Mouse (Mus musculus): ENCODE data around the gene Znhit2. TPM values are rescaled to one million over a fixed set of nuclear protein-coding genes. Genes with fewer than 3 reads are reported as not detected.

Znhit2 gene
- total RNA-seq, 2 experiments from 2014 or later, result 32.2 to 35.0 TPM

Small RNAs within 50 kb of the gene (microRNA-seq; reads per million reads assigned to microRNA genes)
- gene Mir6988, result 5.2 to 5.3 reads per million in 2 experiments

Other genes starting within 250 kb of the Znhit2 start
- 10 to 100 TPM; 13.5 to 13.6 TPM for gene Frmd8, start 185.9 kb upstream of the Znhit2 start, total RNA-seq (2021)
- gene Slc25a45, start 183.4 kb upstream of the Znhit2 start, total RNA-seq (2021), result 1 to 10 TPM; 2.3 to 3.2 TPM
- 1 to 10 TPM; 4.1 to 4.2 TPM for gene Tigd3, start 167.0 kb upstream of the Znhit2 start, total RNA-seq (2021)
- 100 to 1,000 TPM in 1 of 2 experiments, 10 to 100 TPM in 1; 90.1 to 102 TPM for gene Dpf2, start 148.2 kb upstream of the Znhit2 start, total RNA-seq (2021)
- gene Cdc42ep2, start 136.4 kb upstream of the Znhit2 start, total RNA-seq (2021), result 1 to 10 TPM; 4.7 to 5.4 TPM
- 1 to 10 TPM; 4.9 to 5.0 TPM for gene Pola2, start 97.0 kb upstream of the Znhit2 start, total RNA-seq (2021)
- not detected for gene Slc22a20, start 75.0 kb upstream of the Znhit2 start, total RNA-seq (2021)
- gene Capn1, start 45.3 kb upstream of the Znhit2 start, total RNA-seq (2021), result 10 to 100 TPM; 27.9 to 28.1 TPM
- 10 to 100 TPM; 41.3 to 41.6 TPM for gene Syvn1, start 14.6 kb upstream of the Znhit2 start, total RNA-seq (2021)
- 10 to 100 TPM; 42.5 to 51.3 TPM for gene Mrpl49, start 3.4 kb upstream of the Znhit2 start, total RNA-seq (2021)
- gene Fau, start 3.3 kb upstream of the Znhit2 start, total RNA-seq (2021), result 100 to 1,000 TPM; 717 to 762 TPM
- gene Tm7sf2, start 7.2 kb downstream of the Znhit2 start, total RNA-seq (2021), result 10 to 100 TPM; 25.1 to 25.2 TPM
- gene Vps51, start 16.0 kb downstream of the Znhit2 start, total RNA-seq (2021), result 10 to 100 TPM; 78.5 to 94.4 TPM
- not detected for gene Tmem262, start 18.8 kb downstream of the Znhit2 start, total RNA-seq (2021)
- gene Gm28374, start 21.1 kb downstream of the Znhit2 start, total RNA-seq (2021), result under 1 TPM; 0.54 to 0.60 TPM
- 10 to 100 TPM; 38.6 to 42.1 TPM for gene Zfpl1, start 23.8 kb downstream of the Znhit2 start, total RNA-seq (2021)
- under 1 TPM in 1 of 2 experiments, not detected in 1; 0.26 TPM for gene Cdca5, start 23.8 kb downstream of the Znhit2 start, total RNA-seq (2021)
- gene AC131692.1, start 33.2 kb downstream of the Znhit2 start, total RNA-seq (2021), result not detected
- under 1 TPM; 0.14 to 0.21 TPM for gene Naaladl1, start 44.6 kb downstream of the Znhit2 start, total RNA-seq (2021)
- 10 to 100 TPM; 17.8 to 19.0 TPM for gene Sac3d1, start 57.5 kb downstream of the Znhit2 start, total RNA-seq (2021)
- 10 to 100 TPM; 41.6 to 44.8 TPM for gene Snx15, start 67.1 kb downstream of the Znhit2 start, total RNA-seq (2021)
- gene Batf2, start 79.8 kb downstream of the Znhit2 start, total RNA-seq (2021), result 1 to 10 TPM in 1 of 2 experiments, under 1 TPM in 1; 0.51 to 1.2 TPM
- 10 to 100 TPM; 82.9 to 92.9 TPM for gene Arl2, start 80.4 kb downstream of the Znhit2 start, total RNA-seq (2021)
- under 1 TPM in 1 of 2 experiments, not detected in 1; 0.37 TPM for gene Majin, start 123.2 kb downstream of the Znhit2 start, total RNA-seq (2021)
- not detected for gene Gpha2, start 165.2 kb downstream of the Znhit2 start, total RNA-seq (2021)
- gene Ppp2r5b, start 174.7 kb downstream of the Znhit2 start, total RNA-seq (2021), result 100 to 1,000 TPM; 152 to 158 TPM
- 10 to 100 TPM; 31.5 to 33.9 TPM for gene Atg2a, start 180.5 kb downstream of the Znhit2 start, total RNA-seq (2021)
- 10 to 100 TPM; 36.8 to 39.0 TPM for gene Ehd1, start 215.5 kb downstream of the Znhit2 start, total RNA-seq (2021)
- 1 to 10 TPM; 4.2 to 4.8 TPM for gene Cdc42bpg, start 245.3 kb downstream of the Znhit2 start, total RNA-seq (2021)